Mouse (Mus musculus) lung, postnatal 0 days (tissue): ENCODE data around the gene Olfr545.

Experiments
- CTCF ChIP-seq: IDR thresholded peaks from 2 replicates; pipeline ENCODE4 v1.5.1; 2016; ENCODE audit warnings: antibody characterized with exemption, mild to moderate bottlenecking
- EP300 ChIP-seq: IDR thresholded peaks from 2 replicates; pipeline ENCODE4 v1.6.1; 2016; ENCODE audit warnings: antibody characterized with exemption, mild to moderate bottlenecking, control low read depth

DNA sequence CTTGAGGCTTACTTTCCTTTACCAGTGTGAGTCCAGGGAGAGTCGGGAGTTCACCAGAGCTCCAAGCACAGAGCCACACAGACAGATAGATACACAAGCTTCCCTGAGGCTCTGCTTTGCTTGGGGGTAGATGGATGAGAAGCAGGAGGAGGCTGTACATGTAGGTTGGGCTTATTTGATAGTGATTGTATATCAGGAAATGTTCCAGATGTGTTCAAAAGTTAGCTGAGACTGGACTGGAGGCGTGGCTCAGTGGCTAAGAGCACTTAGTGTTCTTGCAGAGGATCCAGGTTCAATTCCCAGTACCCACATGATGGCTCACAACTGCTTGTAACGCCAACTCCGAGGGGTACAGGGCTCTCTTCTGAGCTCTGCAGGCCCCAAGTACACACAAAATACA, 20.9 kb downstream of the Olfr545 start:
- TF ChIP-seq CTCF (no peak), EP300 (no peak)
